Comparison of ENCODE assay signal across 22 mouse cellular contexts in genomic region chr14:122297386-122298109, GRCm38 (mm10).
DNase-seq lines count a peak whose midpoint lies in the region; ATAC-seq and TF ChIP-seq lines count a peak whose summit lies in the region.
"Had no signal": no experiment of that assay in that cellular context is flagged by ENCODE, and none has a peak within 500 bp of the region (broad histone marks: within the 10 kb centered on the region; RNA-seq: fewer than 3 reads in every experiment).

No protein-coding gene starts in this region.

- no peak overlapping the region for H3K9ac ChIP-seq in forebrain, embryonic 11.5 days (ENCODE audit: low read length)
- H3K9ac ChIP-seq in forebrain, embryonic 13.5 days = no peak overlapping the region
- no peak overlapping the region for H3K9ac ChIP-seq in midbrain, embryonic 11.5 days (ENCODE audit: low read length)
- no peak overlapping the region for H3K9ac ChIP-seq in midbrain, postnatal 0 days (replicated peaks; ENCODE audit: low read length, poor library complexity, severe bottlenecking)
- H3K9ac ChIP-seq: embryonic facial prominence, embryonic 15.5 days; heart, embryonic 13.5 days; hindbrain, embryonic 12.5 days had no signal

- no peaks in the 10 kb centered on the region for H3K27me3 ChIP-seq in forebrain, embryonic 11.5 days (ENCODE audit: control insufficient read depth, insufficient read depth, low read length)
- H3K27me3 ChIP-seq in forebrain, embryonic 13.5 days = peaks cover 11% of the 10 kb centered on the region
- H3K27me3 ChIP-seq in midbrain, embryonic 11.5 days (ENCODE audit: control insufficient read depth, insufficient read depth, low read length) = peaks cover 9% of the 10 kb centered on the region; the same call in 1 of the 2 replicates
- H3K27me3 ChIP-seq in midbrain, postnatal 0 days (ENCODE audit: insufficient read depth, low read length) = 0 out of 2 replicates have a peak, but pooled peaks cover 1% of the 10 kb centered on the region
- H3K27me3 ChIP-seq: embryonic facial prominence, embryonic 15.5 days; hindbrain, embryonic 12.5 days had no signal

- WGBS in forebrain, embryonic 11.5 days = 5% methylated on average over 11 of the region's 11 CpGs
- 5% methylated on average over 11 of the region's 11 CpGs for WGBS in forebrain, embryonic 13.5 days
- WGBS in midbrain, embryonic 11.5 days = 6% methylated on average over 11 of the region's 11 CpGs
- whole genome bisulfite sequencing in midbrain, postnatal 0 days = 16% methylated on average over 11 of the region's 11 CpGs

- TF ChIP-seq CTCF in midbrain, postnatal 0 days (IDR thresholded peaks at IDR 0.05) = no peak
- no peak for TF ChIP-seq CTCF in brain, embryonic 14.5 days (IDR thresholded peaks at IDR 0.05; ENCODE audit: borderline replicate concordance, extremely low read depth, insufficient read depth, insufficient read length)

- no peak overlapping the region for H3K27ac ChIP-seq in forebrain, embryonic 11.5 days (ENCODE audit: low read depth, low read length)
- no peak overlapping the region for H3K27ac ChIP-seq in forebrain, embryonic 13.5 days
- H3K27ac ChIP-seq in midbrain, embryonic 11.5 days (ENCODE audit: low read depth, low read length) = no peak overlapping the region; the same call in 1 of the 2 replicates
- H3K27ac ChIP-seq in midbrain, postnatal 0 days (ENCODE audit: low read depth, low read length) = no peak overlapping the region
- H3K27ac ChIP-seq: embryonic facial prominence, embryonic 15.5 days; heart, embryonic 13.5 days; hindbrain, embryonic 12.5 days had no signal

- H3K9me3 ChIP-seq in forebrain, embryonic 11.5 days (ENCODE audit: control insufficient read depth, low read length) = no peaks in the 10 kb centered on the region
- no peaks in the 10 kb centered on the region for H3K9me3 ChIP-seq in forebrain, embryonic 13.5 days (replicated peaks)
- no peaks in the 10 kb centered on the region for H3K9me3 ChIP-seq in midbrain, embryonic 11.5 days (ENCODE audit: control insufficient read depth, low read length)
- H3K9me3 ChIP-seq in midbrain, postnatal 0 days (ENCODE audit: low read length) = no peaks in the 10 kb centered on the region
- H3K9me3 ChIP-seq: embryonic facial prominence, embryonic 15.5 days; heart, embryonic 13.5 days; hindbrain, embryonic 12.5 days had no signal

- DNase-seq in forebrain, embryonic 11.5 days (ENCODE audit: low spot score) = no peak
- peak; percentile 94 for DNase-seq in midbrain, embryonic 11.5 days (ENCODE audit: low spot score, missing footprints)
- DNase-seq in midbrain, postnatal 0 days (ENCODE audit: low spot score) = no peak
- peak; percentile 69 for DNase-seq in brain, embryonic 14.5 days (ENCODE audit: low read depth)
- DNase-seq in fat pad, adult 2 months (ENCODE audit: extremely low read depth, low read depth, low spot score) = peak; percentile 1
- DNase-seq in adrenal gland, postnatal 36 days = no peak
- DNase-seq: adrenal gland, adult 2 months; adrenal gland, postnatal 25 days; cerebellum, adult 11 months; cerebellum, adult 8-10 months; cerebellum, postnatal 14 days; gastrocnemius, postnatal 36 days; heart, adult 11 months; heart, postnatal 4 days had no signal

- peak overlapping the region; percentile 9; the same call in 1 of the 2 replicates for H3K4me2 ChIP-seq in forebrain, embryonic 11.5 days (ENCODE audit: low read depth, low read length, severe bottlenecking)
- no peak overlapping the region for H3K4me2 ChIP-seq in forebrain, embryonic 13.5 days
- peak overlapping the region; percentile 12; the same call in 1 of the 2 replicates for H3K4me2 ChIP-seq in midbrain, embryonic 11.5 days
- no peak overlapping the region for H3K4me2 ChIP-seq in midbrain, postnatal 0 days (ENCODE audit: low read depth, low read length, poor library complexity, severe bottlenecking)
- H3K4me2 ChIP-seq: embryonic facial prominence, embryonic 15.5 days; heart, embryonic 13.5 days; hindbrain, embryonic 12.5 days had no signal

- 0 out of 2 replicates have a peak, but pooled peaks cover 2% of the 10 kb centered on the region for H3K4me1 ChIP-seq in forebrain, embryonic 11.5 days (replicated peaks; ENCODE audit: control insufficient read depth, insufficient read depth, low read length)
- H3K4me1 ChIP-seq in forebrain, embryonic 13.5 days = peaks cover 8% of the 10 kb centered on the region
- peaks cover 10% of the 10 kb centered on the region for H3K4me1 ChIP-seq in midbrain, embryonic 11.5 days (ENCODE audit: control insufficient read depth, insufficient read depth, low read length)
- no peaks in the 10 kb centered on the region for H3K4me1 ChIP-seq in midbrain, postnatal 0 days (ENCODE audit: insufficient read depth, low read length)
- H3K4me1 ChIP-seq: embryonic facial prominence, embryonic 15.5 days; heart, embryonic 13.5 days; hindbrain, embryonic 12.5 days had no signal

- H3K36me3 ChIP-seq in forebrain, embryonic 11.5 days (ENCODE audit: control insufficient read depth, insufficient read depth, low read length) = no peaks in the 10 kb centered on the region
- no peaks in the 10 kb centered on the region for H3K36me3 ChIP-seq in forebrain, embryonic 13.5 days (ENCODE audit: poor library complexity, severe bottlenecking)
- no peaks in the 10 kb centered on the region for H3K36me3 ChIP-seq in midbrain, embryonic 11.5 days (ENCODE audit: control insufficient read depth, insufficient read depth, low read length)
- H3K36me3 ChIP-seq in midbrain, postnatal 0 days (ENCODE audit: insufficient read depth, low read length) = no peaks in the 10 kb centered on the region
- H3K36me3 ChIP-seq: embryonic facial prominence, embryonic 15.5 days; heart, embryonic 13.5 days; hindbrain, embryonic 12.5 days had no signal

- ATAC-seq in forebrain, embryonic 11.5 days (replicated peaks; ENCODE audit: low FRiP score) = peak; percentile 65
- ATAC-seq in forebrain, embryonic 13.5 days = no peak
- peak; percentile 82 for ATAC-seq in midbrain, embryonic 11.5 days (ENCODE audit: low FRiP score)
- no peak for ATAC-seq in midbrain, postnatal 0 days (ENCODE audit: low FRiP score)
- ATAC-seq: hindbrain, embryonic 16.5 days; inflammation-experienced regulatory T-cells, adult 6 months; intestine, postnatal 0 days had no signal

- H3K4me3 ChIP-seq in forebrain, embryonic 11.5 days (ENCODE audit: low read depth, low read length) = no peak overlapping the region
- no peak overlapping the region for H3K4me3 ChIP-seq in forebrain, embryonic 13.5 days
- no peak overlapping the region for H3K4me3 ChIP-seq in midbrain, embryonic 11.5 days (ENCODE audit: low read depth, low read length)
- no peak overlapping the region for H3K4me3 ChIP-seq in midbrain, postnatal 0 days (ENCODE audit: low read depth, low read length)
- H3K4me3 ChIP-seq: embryonic facial prominence, embryonic 15.5 days; erythroblast, embryonic 14.5 days; heart, embryonic 13.5 days; hindbrain, embryonic 12.5 days had no signal

- no peak for TF ChIP-seq POLR2A in brain, embryonic 14.5 days (IDR thresholded peaks at IDR 0.05; ENCODE audit: borderline replicate concordance, extremely low read depth, insufficient read depth, insufficient read length, poor library complexity, severe bottlenecking)

Comparison
In these comparisons a context has a peak if more than half of its experiments do, and no peak if none do; other contexts are left out.
1. ATAC-seq: peak in forebrain, embryonic 11.5 days (single experiment) and midbrain, embryonic 11.5 days (single experiment); none in forebrain, embryonic 13.5 days (single experiment) and midbrain, postnatal 0 days (single experiment).
2. DNase-seq: peak in midbrain, embryonic 11.5 days (single experiment), brain, embryonic 14.5 days (single experiment) and fat pad, adult 2 months (single experiment); none in forebrain, embryonic 11.5 days (single experiment), midbrain, postnatal 0 days (single experiment) and adrenal gland, postnatal 36 days (0 of 2).
3. H3K4me2 ChIP-seq: peak in forebrain, embryonic 11.5 days (single experiment) and midbrain, embryonic 11.5 days (single experiment); none in forebrain, embryonic 13.5 days (single experiment) and midbrain, postnatal 0 days (single experiment).